Mouse (Mus musculus) thymus, postnatal 10 days (tissue): ENCODE results near the gene Slc36a3.
"Not testable (repeated sequence)": the region's sequence is repeated elsewhere in the genome, so short reads cannot be mapped to it uniquely, and the experiment has no call there.

Experiments used
- DNase-seq, 2 experiments: peaks; one replicate each; pipeline ENCODE4 v3.0.0; 2021; ENCODE audit warnings: low spot score in 2 of 2

Slc36a3 gene

GRCm38 (mm10) chr11:55144011-55144410, 7.5 kb downstream of the Slc36a3 start:
- DNase-seq = no peak

DNA sequence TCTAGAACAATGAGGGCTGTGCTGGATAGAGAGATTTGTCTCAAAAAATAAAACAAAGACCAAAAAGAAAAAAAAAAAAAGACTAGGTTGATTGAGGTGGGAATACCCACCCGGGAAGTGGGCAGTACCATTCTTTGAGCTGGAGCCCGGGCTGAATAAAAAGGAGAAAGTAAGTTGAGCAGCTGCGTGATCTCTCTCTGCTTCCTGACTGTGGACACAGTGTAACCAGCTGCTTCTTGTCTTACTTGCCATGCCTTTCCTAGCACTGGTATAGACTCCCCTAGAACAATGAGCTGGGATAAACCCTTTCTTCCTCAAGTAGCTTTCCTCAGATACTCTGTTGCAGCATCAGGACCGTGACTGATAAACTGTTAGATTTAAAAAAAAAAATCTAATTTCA, 10.0 kb downstream of the Slc36a3 start:
- DNase-seq = no peak

GRCm38 (mm10) chr11:55137646-55138045, 13.9 kb downstream of the Slc36a3 start:
- DNase-seq = no peak

DNA sequence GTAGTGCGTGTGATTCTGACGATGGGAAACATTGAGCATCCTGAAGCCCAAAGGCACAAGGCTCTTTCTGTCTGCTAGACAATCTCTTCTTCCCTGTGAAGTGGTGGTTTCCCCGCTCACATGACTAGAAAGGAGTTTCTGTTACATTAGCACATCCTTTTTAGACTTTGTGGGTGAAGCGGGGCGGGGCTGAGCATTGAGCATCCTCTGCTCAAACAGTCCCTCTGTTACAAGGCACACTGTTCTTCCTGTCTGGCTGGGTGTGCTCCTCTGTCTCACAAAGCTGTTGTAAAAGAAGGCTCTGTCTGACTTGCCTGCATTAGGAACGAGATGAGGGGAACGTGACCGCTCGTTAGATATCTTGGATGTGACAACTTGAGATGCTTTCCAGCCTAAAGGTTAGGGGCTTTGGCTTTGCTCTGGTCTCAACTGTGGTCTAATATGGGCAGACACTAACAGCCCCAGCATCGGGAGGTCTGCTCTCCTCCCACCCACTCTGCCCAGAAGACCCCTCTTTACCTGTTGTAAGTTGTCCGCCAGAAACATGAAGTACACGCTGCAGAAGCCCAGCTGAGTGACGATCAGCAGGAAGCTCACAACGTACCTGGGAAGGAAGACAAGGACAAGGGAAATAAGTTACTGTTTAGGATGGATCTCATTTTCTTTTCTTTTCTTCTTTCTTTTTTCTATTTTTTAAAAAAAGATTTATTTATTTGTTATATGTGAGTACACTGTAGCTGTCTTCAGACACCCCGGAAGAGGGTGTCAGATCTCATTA, 14.5 kb downstream of the Slc36a3 start:
- peak; percentile 78 to 80 for DNase-seq

DNA sequence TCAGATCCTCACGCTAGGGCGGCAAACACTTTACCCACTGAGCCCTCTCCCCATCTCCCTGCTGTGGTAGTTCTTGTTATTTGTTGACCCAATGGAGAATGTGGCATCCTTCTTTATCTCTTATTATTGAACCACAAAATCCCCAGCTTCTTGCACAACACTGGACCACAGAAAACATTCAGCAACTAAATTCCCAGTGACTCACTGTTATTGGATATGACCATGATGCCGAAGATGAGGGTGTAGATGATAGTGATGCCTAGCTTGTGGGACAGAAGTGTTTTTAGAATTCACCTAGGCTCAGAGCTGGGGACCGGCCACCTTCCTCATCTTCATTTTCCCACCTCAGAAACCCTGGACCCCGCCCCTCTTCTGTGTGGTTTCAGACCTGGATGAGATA, 16.6 kb downstream of the Slc36a3 start:
- DNase-seq = no peak

GRCm38 (mm10) chr11:55134407-55134806, 17.1 kb downstream of the Slc36a3 start:
- DNase-seq = no peak

DNA sequence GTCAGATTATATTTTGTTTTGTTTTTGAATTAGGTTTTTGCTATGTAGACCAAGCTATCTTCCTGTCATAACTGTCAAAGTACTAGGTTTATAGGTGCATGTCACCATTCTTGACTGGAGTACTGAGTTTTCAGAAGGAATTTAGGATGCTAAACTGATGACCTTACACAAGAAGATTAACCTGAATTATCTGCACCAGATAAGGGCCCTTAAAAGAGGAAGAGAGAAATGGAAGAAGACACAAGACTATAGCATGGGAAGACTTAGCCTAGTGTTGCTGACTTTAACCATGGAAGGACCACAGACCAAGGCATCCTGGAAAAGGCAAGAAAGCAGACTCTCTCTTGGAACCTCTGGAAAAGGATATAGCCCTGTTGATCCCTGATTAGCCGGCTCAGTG, 18.3 kb downstream of the Slc36a3 start:
- DNase-seq = no peak

DNA sequence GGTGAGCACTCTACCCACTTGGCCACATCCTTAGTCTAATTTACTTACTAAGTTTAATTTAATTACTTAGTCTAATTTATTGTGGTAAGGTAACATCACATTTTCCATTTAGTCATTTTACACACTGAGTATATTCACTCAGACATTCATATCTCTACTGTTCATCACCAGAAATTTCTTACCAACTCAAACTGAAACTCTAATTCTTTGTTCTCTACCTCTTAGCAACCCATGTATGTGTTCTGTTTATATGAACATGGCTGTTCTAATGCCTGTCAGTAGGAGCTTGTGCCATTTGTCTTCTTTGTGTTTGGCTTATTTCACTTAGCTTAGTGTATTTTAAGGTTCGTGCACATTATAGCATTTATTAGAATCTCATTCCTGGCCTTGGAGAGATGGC, 19.6 kb downstream of the Slc36a3 start:
- DNase-seq = no peak

DNA sequence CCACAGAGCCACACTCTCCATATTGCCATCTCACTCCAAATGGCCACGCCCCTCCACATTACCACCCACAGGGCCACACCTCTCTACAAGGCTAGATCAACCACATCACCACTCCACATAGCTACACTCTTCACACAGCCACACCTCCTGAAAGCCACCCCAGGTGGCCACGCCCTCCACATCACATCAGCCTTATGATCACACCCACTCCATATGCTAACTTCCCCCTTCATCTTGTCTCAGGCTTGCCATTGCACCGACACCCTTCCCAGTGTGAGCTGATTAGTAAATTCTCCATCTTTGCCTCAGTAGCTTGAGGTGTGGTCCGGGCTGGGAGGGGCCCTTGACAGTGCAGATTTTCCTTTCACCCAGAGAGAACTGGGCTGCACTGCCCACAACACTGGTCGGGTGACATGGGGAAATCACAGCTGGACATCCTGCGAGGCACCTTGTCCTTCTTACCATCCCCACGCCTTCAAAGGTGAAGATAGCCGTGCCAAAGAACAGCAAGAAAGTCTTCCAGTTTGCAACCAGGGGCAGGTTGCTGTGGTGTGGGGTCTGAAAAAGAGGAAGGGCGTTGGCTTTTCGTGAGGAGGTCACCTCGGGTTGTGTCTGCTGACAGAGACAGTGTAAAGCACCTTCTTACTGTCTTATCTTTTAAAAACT, 20.3 kb downstream of the Slc36a3 start:
- peak in 1 of 2 experiments; percentile 15 for DNase-seq

GRCm38 (mm10) chr11:55128411-55128810, 23.1 kb downstream of the Slc36a3 start:
- no peak for DNase-seq

DNA sequence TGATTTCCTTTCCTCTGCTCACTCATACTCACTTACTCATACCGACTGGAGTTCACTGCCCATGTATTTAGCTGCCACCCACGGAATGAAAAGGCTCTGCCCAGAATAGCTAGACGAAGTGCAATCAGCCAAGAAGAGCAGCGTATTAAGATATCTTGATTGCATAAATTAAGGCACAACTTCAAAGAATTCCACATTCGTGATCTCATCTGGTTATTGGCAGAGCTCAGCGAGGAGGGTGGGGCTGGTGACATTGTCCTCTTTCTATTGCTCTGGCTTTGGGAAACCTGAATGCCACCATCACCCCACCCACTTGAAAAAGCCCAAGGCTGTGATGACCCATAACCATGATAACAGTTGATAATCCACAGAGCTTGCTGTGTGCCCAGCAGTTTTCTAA, 23.6 kb downstream of the Slc36a3 start:
- DNase-seq = no peak

DNA sequence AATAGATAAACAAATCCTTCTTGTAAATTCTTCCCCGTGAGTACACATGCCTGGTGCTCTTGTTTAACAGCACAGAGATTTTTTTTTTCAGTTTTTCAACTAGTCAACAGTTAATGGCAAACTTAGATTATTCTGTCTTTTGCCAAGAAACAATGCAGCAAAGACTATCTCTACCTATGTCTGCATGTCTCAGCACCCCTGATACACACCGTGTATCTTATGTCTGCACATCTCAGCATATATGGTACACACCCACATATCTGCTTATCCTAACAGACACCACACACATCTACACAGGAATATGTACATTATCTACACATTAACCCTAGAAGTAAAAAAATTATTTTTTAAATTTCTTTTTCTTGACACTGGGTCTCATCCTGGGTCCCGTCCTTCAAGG, 24.8 kb downstream of the Slc36a3 start:
- DNase-seq = no peak

DNA sequence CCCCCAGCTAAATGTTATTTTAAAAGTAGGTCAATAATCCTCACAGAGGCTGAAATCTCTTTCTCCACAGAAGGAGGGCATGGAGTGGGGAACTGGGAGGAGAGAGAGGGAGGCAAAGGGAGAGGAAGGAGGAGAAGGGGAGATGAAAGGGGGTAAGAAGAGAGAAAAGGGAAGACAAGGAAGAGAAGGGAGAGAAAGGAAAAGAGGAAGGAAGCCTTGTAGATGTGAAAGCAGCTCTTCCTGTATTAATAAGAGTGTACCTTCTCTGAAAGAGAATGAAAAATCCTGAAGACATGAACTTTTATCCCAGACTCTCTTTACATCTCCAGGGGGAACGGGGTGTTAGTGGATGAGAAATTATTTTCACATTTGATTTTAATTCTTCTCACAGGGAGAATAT, 30.1 kb downstream of the Slc36a3 start:
- DNase-seq = no peak

GRCm38 (mm10) chr11:55120821-55121271, 30.7 kb downstream of the Slc36a3 start:
- peak; percentile 59 to 70 for DNase-seq

DNA sequence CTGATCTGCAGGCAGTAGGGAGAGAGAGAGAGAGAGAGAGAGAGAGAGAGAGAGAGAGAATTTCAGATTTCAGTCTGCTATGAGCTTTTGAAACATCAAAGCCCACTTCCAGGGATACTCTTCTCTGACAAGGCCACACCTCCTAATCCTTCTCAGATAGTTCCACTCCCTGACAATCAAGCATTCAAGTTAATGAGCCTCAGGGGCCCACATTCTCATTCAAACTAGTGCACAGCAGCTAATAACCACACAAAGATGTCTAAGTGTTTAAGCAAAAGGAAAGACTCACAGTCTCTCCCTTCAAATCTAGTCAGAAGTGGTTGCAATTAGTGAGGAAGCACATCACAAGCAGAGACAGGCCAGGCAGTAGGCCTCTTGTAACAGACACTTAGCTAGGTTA, 31.2 kb downstream of the Slc36a3 start:
- DNase-seq = no peak

GRCm38 (mm10) chr11:55117031-55117430, 34.5 kb downstream of the Slc36a3 start:
- no peak for DNase-seq

GRCm38 (mm10) chr11:55116004-55116403, 35.5 kb downstream of the Slc36a3 start:
- no peak for DNase-seq

DNA sequence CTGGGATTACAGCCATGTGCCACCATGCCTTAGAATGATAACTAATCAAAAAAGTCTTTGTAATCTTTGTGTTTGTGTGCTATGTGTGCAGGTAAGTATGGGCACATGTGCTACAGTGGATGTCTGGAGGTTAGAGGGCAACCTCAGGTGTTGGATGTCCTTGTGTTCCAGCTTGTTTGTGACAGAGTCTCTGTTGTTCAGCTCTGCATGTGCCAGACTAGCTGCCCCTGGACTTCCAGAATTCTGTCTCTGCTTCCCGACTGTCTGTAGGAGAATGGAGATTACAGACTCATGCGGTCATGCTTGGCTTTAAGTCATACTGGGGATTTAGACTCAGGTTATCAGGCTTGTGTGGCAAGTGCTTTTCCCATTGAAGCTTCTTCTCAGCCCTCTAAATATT, 37.2 kb downstream of the Slc36a3 start:
- DNase-seq = no peak

GRCm38 (mm10) chr11:55113861-55114250, 37.7 kb downstream of the Slc36a3 start:
- not testable (repeated sequence) for DNase-seq

- DNase-seq = peak in 1 of 2 experiments; percentile 30
These were observed 38.2 kb downstream of the Slc36a3 start for GRCm38 (mm10) chr11:55113209-55113860.

DNA sequence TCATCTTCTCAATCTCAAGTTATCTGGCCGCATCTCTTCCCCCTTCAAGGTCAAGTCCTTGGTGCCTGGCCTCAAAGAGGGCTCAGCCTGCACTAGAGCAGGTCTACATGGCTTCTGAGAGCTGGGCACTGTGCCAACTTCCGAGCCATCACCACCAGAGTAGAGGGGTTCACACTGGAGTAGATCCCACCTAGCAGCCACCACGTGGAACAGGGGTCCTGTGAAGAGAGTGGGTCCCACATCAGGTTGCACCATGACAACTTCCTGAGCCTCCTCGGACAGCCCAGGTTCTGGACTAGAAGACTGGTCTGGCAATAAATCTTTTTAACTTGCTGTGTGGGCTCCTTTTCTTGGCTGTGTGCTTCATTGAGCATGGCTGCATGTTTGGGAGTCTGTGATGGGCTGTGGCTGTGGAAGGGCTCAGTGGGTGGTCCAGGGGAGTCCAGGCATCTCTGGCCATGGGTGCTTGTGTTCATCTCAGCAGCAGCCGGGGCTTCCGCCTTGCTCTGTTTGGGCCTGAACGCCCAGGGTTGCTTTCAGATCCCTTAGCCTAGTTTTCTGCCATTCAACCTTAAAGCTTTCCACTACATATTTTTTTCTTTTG, 40.8 kb downstream of the Slc36a3 start:
- DNase-seq = no peak

- DNase-seq = no peak
These were observed 41.8 kb downstream of the Slc36a3 start for GRCm38 (mm10) chr11:55109521-55110300.
